Mouse (Mus musculus): ENCODE measurements at regions not wholly inside any gene's neighbourhood (a gene's known extent, or its start where the extent isn't known, plus 50 kb on each side); places are given as distances from the start of the nearest gene placed in this dataset.

- WGBS: 55% methylated on average over 5 of the region's 5 CpGs
- Histone ChIP-seq H3K27ac (no peak overlapping the region), H3K4me1 (peaks cover 14% of the 10 kb centered on the region; the same call in 1 of the 2 replicates), H3K27me3 (ENCODE audit: insufficient read depth, poor library complexity, severe bottlenecking) (no peaks in the 10 kb centered on the region), H3K9me3 (no peaks in the 10 kb centered on the region), H3K4me3 (no peak overlapping the region), H3K36me3 (no peaks in the 10 kb centered on the region)
- no peak for DNase-seq (ENCODE audit: low spot score)
Observed at GRCm38 (mm10) chr1:151045334-151045733, 52.1 kb upstream of the Hmcn1 start.

DNA sequence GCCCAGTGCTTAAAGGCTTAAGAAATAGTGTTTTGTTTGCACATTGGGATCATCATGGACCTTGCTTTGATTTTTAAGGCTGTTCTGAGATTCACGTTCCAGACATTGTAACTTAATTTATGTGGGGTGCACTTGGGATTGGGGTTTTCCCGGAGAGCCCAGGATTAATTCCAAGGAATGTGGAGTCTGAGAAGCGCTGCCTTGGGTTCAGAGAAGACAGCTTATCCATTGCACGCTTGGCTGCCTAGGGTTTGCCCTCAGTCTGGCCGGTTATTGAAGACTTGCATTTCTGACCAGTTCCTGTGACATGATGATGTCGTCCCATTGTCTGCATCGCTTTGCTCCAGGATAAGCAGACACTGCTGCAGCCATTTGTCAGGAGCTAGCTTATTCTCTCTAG, 53.4 kb upstream of the Hmcn1 start:
- Histone ChIP-seq H3K4me3 (no peak overlapping the region), H3K27me3 (ENCODE audit: insufficient read depth, poor library complexity, severe bottlenecking) (no peaks in the 10 kb centered on the region), H3K36me3 (no peaks in the 10 kb centered on the region), H3K27ac (peak overlapping the region; percentile 22; the same call in 1 of the 2 replicates), H3K4me1 (0 out of 2 replicates have a peak, but pooled peaks cover 4% of the 10 kb centered on the region), H3K9me3 (no peaks in the 10 kb centered on the region)
- 59% methylated on average over 7 of the region's 7 CpGs for WGBS
- no peak for DNase-seq (ENCODE audit: low spot score)

- 78% methylated on average over 19 of the region's 19 CpGs for WGBS
- Histone ChIP-seq H3K9me3 (no peaks in the 10 kb centered on the region), H3K27me3 (ENCODE audit: insufficient read depth, poor library complexity, severe bottlenecking) (no peaks in the 10 kb centered on the region), H3K36me3 (no peaks in the 10 kb centered on the region), H3K4me1 (peaks cover 15% of the 10 kb centered on the region), H3K4me3 (no peak overlapping the region), H3K27ac (no peak overlapping the region)
- DNase-seq (ENCODE audit: low spot score): no peak
Observed at GRCm38 (mm10) chr1:151049726-151050506, 56.7 kb upstream of the Hmcn1 start.

DNA sequence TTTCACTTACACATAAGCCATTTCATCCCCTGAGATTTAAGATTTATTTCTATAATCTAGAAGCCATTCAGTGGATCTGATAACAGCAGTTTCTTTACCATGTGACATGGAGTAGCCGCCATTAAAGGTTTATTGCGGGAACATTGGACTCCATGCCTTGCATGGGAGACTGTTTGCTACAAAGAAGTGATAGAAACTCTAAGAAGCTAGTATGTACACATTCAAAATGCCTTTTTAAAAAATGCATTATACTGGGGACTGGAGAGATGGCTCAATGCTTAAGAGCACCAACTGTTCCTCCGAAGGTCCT, 57.2 kb upstream of the Hmcn1 start:
- no peaks in the 10 kb centered on the region for H3K9me3 ChIP-seq
- H3K27me3 ChIP-seq (ENCODE audit: insufficient read depth, poor library complexity, severe bottlenecking): no peaks in the 10 kb centered on the region
- H3K27ac ChIP-seq: no peak overlapping the region
- H3K36me3 ChIP-seq: no peaks in the 10 kb centered on the region
- 93% methylated on average over 3 of the region's 3 CpGs for WGBS
- no peak for DNase-seq (ENCODE audit: low spot score)
- H3K4me1 ChIP-seq: peaks cover 20% of the 10 kb centered on the region
- no peak overlapping the region for H3K4me3 ChIP-seq

GRCm38 (mm10) chr1:151053268-151053667, 60.0 kb upstream of the Hmcn1 start:
- Histone ChIP-seq H3K36me3 (no peaks in the 10 kb centered on the region), H3K27ac (no peak overlapping the region), H3K9me3 (no peaks in the 10 kb centered on the region), H3K4me3 (no peak overlapping the region), H3K4me1 (peaks cover 16% of the 10 kb centered on the region), H3K27me3 (ENCODE audit: insufficient read depth, poor library complexity, severe bottlenecking) (no peaks in the 10 kb centered on the region)
- DNase-seq (ENCODE audit: low spot score): no peak
- 66% methylated on average over 5 of the region's 5 CpGs for WGBS

DNA sequence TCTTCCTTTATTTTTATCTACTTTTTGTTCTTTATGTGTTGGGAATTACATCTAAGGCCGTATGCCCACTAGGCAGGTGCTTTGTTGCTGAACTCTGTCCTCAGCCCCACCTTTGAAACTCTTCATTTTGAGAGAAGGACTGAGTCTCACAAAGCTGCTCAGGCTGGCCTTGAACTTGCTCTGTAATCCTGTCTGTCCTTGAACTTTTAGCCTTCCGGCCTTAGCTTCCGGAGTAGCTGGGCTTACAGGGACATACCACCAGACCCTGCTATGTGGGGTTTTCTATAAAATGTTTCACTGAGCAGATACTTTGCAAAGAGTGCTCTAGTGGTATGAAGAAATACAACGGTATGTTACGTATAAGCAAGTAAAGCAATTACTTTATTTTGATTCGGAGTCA, 62.2 kb upstream of the Hmcn1 start:
- Histone ChIP-seq H3K4me1 (peaks cover 16% of the 10 kb centered on the region), H3K36me3 (no peaks in the 10 kb centered on the region), H3K9me3 (no peaks in the 10 kb centered on the region), H3K4me3 (no peak overlapping the region), H3K27me3 (ENCODE audit: insufficient read depth, poor library complexity, severe bottlenecking) (no peaks in the 10 kb centered on the region), H3K27ac (peak overlapping the region; percentile 36; the same call in 1 of the 2 replicates)
- 88% methylated on average over 6 of the region's 6 CpGs for WGBS
- no peak for DNase-seq (ENCODE audit: low spot score)

GRCm38 (mm10) chr1:151059546-151060136, 66.4 kb upstream of the Hmcn1 start:
- Histone ChIP-seq H3K36me3 (no peaks in the 10 kb centered on the region), H3K4me3 (no peak overlapping the region), H3K9me3 (no peaks in the 10 kb centered on the region), H3K27me3 (ENCODE audit: insufficient read depth, poor library complexity, severe bottlenecking) (no peaks in the 10 kb centered on the region), H3K27ac (no peak overlapping the region), H3K4me1 (peaks cover 16% of the 10 kb centered on the region)
- DNase-seq (ENCODE audit: low spot score): no peak
- 86% methylated on average over 4 of the region's 4 CpGs for WGBS

DNA sequence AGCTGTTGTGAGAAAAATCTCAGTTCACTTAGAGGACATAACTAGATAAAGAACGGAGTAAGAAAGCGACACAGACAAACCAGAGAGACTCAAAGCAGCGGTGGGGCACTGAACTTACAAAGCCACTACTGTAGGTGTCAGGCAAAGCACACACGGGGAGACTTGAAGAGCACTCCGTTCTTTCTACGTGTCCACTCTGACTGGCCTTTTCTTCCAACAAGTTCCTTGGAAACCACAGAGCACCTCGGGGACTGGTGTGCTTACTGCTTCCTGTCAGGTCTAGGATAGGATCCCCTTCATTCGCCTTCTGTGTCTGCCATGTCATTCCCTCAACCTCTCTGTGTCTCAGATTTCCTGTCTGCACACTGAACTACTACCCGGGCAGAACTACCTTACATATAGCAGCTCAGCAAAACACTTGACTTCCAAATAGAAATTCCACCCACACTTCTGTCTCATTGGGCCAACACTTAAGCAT, 71.9 kb upstream of the Hmcn1 start:
- peaks cover 15% of the 10 kb centered on the region for H3K4me1 ChIP-seq
- peak overlapping the region; percentile 44; the same call in 1 of the 2 replicates for H3K27ac ChIP-seq
- H3K4me3 ChIP-seq: no peak overlapping the region
- no peaks in the 10 kb centered on the region for H3K9me3 ChIP-seq
- no peaks in the 10 kb centered on the region for H3K27me3 ChIP-seq (ENCODE audit: insufficient read depth, poor library complexity, severe bottlenecking)
- 59% methylated on average over 9 of the region's 9 CpGs for WGBS
- H3K36me3 ChIP-seq: no peaks in the 10 kb centered on the region
- DNase-seq (ENCODE audit: low spot score): peak; percentile 63

DNA sequence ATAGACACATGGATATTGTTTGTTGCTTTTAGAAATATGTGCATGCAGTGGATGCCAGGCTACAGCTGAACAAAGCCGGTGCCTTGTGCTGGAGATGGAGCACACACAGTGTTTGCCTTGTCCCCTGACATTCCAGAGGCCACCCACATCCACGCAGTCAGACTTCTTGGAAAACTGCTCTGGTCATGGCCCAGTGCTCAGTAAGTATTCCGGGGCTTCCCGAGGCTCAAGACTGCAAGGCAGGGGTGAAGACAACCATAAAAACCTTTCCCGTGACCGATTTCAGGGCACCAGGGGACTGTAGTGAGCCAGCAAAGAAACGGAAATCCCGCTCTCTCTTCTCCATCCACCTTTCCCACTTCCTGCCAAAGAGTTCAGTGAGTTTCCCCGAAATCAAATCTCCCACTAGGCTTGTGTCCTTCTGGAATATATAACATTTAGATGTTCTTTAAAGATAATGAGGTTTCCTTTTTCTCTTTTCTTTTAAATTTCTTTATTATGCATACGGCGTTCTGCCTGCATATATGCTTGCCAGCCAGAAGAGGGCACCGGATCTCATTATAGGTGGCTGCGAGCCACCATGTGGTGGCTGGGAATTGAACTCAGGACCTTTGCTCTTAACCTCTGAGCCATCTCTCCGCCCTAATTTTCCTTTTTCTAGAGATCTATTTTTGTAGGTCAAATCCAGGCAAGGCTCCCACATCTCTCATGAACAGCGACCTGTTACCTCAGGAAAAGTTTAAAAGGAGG, 73.3 kb upstream of the Hmcn1 start:
- 78% methylated on average over 15 of the region's 15 CpGs for WGBS
- no peaks in the 10 kb centered on the region for H3K27me3 ChIP-seq (ENCODE audit: insufficient read depth, poor library complexity, severe bottlenecking)
- no peaks in the 10 kb centered on the region for H3K9me3 ChIP-seq
- H3K27ac ChIP-seq: no peak overlapping the region
- H3K4me3 ChIP-seq: no peak overlapping the region
- H3K36me3 ChIP-seq: no peaks in the 10 kb centered on the region
- DNase-seq (ENCODE audit: low spot score): peak; percentile 69
- H3K4me1 ChIP-seq: peaks cover 15% of the 10 kb centered on the region

DNA sequence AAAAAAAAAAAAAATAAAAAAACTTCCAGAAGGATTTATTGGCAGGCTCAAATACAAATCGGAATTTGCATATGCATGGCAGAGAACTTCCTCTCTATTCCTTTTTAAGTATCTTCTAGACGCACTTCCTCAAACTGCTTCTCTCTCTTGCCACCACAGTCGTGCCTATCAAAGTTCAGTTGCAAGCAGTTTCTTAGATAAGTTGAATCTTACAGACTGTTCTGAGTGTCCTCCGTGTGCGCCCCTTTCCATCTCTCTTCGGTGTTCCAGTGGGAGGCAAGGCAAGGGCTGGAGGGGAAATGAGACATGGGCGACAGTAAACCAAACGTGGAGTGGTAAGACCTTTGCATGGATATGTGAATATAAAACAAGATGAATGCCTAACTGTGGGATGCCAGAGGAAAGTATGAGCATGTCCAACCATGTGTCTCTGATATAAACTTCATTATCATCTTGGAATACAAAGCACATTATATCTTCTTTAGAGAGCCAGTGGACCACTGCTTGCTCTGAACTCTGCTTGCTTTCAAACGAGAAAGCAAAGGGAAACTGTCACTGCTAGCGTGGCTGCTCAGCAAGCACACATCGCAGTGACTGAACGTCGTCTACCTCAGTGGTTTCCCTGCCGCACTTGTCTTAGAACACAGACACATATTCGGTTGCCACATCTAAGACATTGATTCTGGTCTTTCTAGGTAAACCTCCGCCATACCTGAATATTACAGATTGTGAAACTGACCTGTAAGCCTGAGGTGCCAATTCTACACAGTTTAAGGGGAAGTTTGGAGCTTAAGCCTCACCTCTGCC, 81.5 kb upstream of the Hmcn1 start:
- Histone ChIP-seq H3K9me3 (no peaks in the 10 kb centered on the region), H3K4me3 (no peak overlapping the region), H3K27me3 (ENCODE audit: insufficient read depth, poor library complexity, severe bottlenecking) (no peaks in the 10 kb centered on the region), H3K4me1 (peaks cover 7% of the 10 kb centered on the region), H3K27ac (no peak overlapping the region), H3K36me3 (no peaks in the 10 kb centered on the region)
- WGBS: 80% methylated on average over 16 of the region's 16 CpGs
- peak; percentile 36 for DNase-seq (ENCODE audit: low spot score)

- Histone ChIP-seq H3K4me1 (peaks cover 15% of the 10 kb centered on the region), H3K27me3 (ENCODE audit: insufficient read depth, poor library complexity, severe bottlenecking) (no peaks in the 10 kb centered on the region), H3K9me3 (no peaks in the 10 kb centered on the region), H3K4me3 (no peak overlapping the region), H3K27ac (no peak overlapping the region), H3K36me3 (no peaks in the 10 kb centered on the region)
- WGBS: 83% methylated on average over 6 of the region's 6 CpGs
- no peak for DNase-seq (ENCODE audit: low spot score)
Observed at GRCm38 (mm10) chr1:151075541-151075940, 82.3 kb upstream of the Hmcn1 start.

GRCm38 (mm10) chr1:151078909-151079522, 85.8 kb upstream of the Hmcn1 start:
- Histone ChIP-seq H3K4me3 (no peak overlapping the region), H3K36me3 (no peaks in the 10 kb centered on the region), H3K27me3 (ENCODE audit: insufficient read depth, poor library complexity, severe bottlenecking) (no peaks in the 10 kb centered on the region), H3K27ac (peak overlapping the region; percentile 86; the same call in 1 of the 2 replicates), H3K9me3 (no peaks in the 10 kb centered on the region), H3K4me1 (peaks cover 18% of the 10 kb centered on the region)
- DNase-seq (ENCODE audit: low spot score): peak; percentile 89
- WGBS: 31% methylated on average over 16 of the region's 16 CpGs
